Mouse (Mus musculus) intestine, embryonic 14.5 days (tissue): ENCODE results near the gene Tenm3. TPM values are rescaled to one million over a fixed set of nuclear protein-coding genes. Genes with fewer than 3 reads are reported as not detected.
A peak's percentile ranks its signal among the peaks of the same experiment; 100 is the strongest.

Source experiments
- ATAC-seq: fragments of 200-750 bp; cut with Nextera tagmentation; replicated peaks from 2 replicates; pipeline ENCODE4 v1.8.0; 2017; ENCODE audit warnings: low read depth, moderate number of reproducible peaks, moderate TSS enrichment, moderate library complexity; ENCODE audit not compliant: low FRiP score, low TSS enrichment
- DNase-seq: peaks from one replicate; pipeline ENCODE4 v3.0.0-alpha.2; 2018; ENCODE audit warnings: low spot score
- H3K27ac ChIP-seq: fragments of 300-500 bp; sonication (generic); 2 replicates; pipeline ENCODE4 v1.5.1; 2014; ENCODE audit warnings: low read depth, mild to moderate bottlenecking, control low read depth
- H3K27me3 ChIP-seq: fragments of 300-500 bp; sonication (generic); replicated peaks from 2 replicates; pipeline ENCODE4 v1.6.1; 2014; ENCODE audit warnings: low read length, control low read depth; ENCODE audit not compliant: control insufficient read depth, insufficient read depth
- H3K36me3 ChIP-seq: fragments of 300-500 bp; sonication (generic); 2 replicates; pipeline ENCODE4 v1.6.1; 2014; ENCODE audit warnings: low read length, control low read depth; ENCODE audit not compliant: control insufficient read depth, insufficient read depth
- H3K4me1 ChIP-seq: fragments of 300-500 bp; sonication (generic); replicated peaks from 2 replicates; pipeline ENCODE4 v1.6.1; 2014; ENCODE audit warnings: low read length, control low read depth, mixed read lengths; ENCODE audit not compliant: control insufficient read depth, insufficient read depth
- H3K4me2 ChIP-seq: fragments of 300-500 bp; sonication (generic); 2 replicates; pipeline ENCODE4 v1.6.1; 2014; ENCODE audit warnings: low read length
- H3K4me3 ChIP-seq: fragments of 300-500 bp; sonication (generic); 2 replicates; pipeline ENCODE4 v1.5.1; 2014; ENCODE audit warnings: low read depth, low read length, control low read depth, mixed read lengths
- H3K9ac ChIP-seq: fragments of 300-500 bp; sonication (generic); 2 replicates; pipeline ENCODE4 v1.6.1; 2014; ENCODE audit warnings: mild to moderate bottlenecking, low read length
- H3K9me3 ChIP-seq: fragments of 300-500 bp; sonication (generic); 2 replicates; pipeline ENCODE4 v1.6.1; 2016; ENCODE audit warnings: low read length, control low read depth; ENCODE audit not compliant: control insufficient read depth
- WGBS: fragments of 180-500 bp; shearing (Covaris S2); extraction: QIAGEN DNeasy Blood & Tissue Kit; methylation state at CpG from one replicate; pipeline ENCODE4 v1.1.7; 2014; 5-methylcytosine and 5-hydroxymethylcytosine counted together
- polyA plus RNA-seq: library from polyadenylated mRNA; unstranded; fragments of >200 nt; fragmentation: Nextera tagmentation; extraction: Ambion mirVana; gene quantifications from 2 replicates; pipeline ENCODE4 v1.2.1, GENCODE M21; 2014

Gene Tenm3
- polyA plus RNA-seq, 1 experiment from 2014 or later, result 32.1 TPM

DNA sequence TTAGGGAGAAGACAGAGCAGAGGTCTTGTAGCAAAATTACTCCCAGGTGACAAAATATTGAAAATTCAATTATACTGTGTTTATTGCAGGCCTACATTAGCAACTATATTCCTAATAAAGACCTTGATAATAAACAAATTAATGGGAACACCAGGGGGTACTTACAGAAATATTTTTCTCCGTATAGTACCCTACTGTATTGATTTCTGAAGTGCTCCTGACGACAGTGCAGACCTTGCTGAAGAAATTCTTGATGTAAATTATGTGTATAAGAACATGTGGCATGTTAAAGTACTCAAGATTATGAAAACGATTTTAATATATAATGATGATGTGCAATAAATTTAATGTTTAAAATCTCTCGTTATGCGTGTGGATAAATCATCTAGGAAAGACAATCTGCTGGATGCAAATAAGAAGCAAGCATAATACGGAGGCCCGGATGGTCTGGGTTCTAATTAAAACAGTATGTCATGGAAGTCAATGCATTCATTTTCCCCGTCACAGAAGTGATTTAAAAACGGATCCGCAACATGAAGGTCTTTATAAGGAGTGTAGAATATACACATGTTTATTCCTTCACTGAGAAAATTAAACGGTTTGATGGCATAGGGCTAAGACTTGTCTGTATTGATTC is 221.1 kb downstream of the Tenm3 start:
- ATAC-seq (no peak), DNase-seq (no peak)
- Histone ChIP-seq H3K27ac (no peak overlapping the region), H3K4me2 (no peak overlapping the region), H3K9ac (no peak overlapping the region), H3K9me3 (no peaks in the 10 kb centered on the region), H3K4me1 (no peaks in the 10 kb centered on the region), H3K36me3 (no peaks in the 10 kb centered on the region), H3K4me3 (no peak overlapping the region), H3K27me3 (no peaks in the 10 kb centered on the region)
- WGBS, result 89% methylated on average over 11 of the region's 11 CpGs

DNA sequence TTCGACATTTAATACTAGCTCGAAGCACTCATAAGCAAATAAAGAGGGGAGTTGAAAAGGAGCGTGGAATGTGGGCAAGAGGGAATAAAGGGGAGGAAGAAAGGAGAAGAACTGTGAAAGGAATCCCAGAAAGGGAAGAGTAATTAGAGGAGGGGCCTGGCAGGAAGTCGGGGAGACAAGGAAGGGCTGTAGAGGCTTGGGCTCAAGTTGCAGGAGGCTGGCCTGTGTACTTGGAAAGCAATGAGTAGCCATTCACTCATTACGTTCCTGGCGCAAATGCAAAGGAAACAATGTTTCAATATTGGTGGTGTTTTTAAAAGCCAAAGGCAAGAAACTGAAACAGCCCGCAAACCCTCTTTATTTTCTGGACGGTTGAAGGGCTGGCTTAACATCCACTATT is 228.7 kb downstream of the Tenm3 start:
- Histone ChIP-seq H3K27me3 (no peaks in the 10 kb centered on the region), H3K9ac (no peak overlapping the region), H3K4me3 (no peak overlapping the region), H3K9me3 (no peaks in the 10 kb centered on the region), H3K4me2 (no peak overlapping the region), H3K4me1 (0 out of 2 replicates have a peak, but pooled peaks cover 4% of the 10 kb centered on the region), H3K27ac (no peak overlapping the region), H3K36me3 (no peaks in the 10 kb centered on the region)
- 44% methylated on average over 8 of the region's 8 CpGs for WGBS
- no peak for ATAC-seq
- DNase-seq, result no peak

- 74% methylated on average over 10 of the region's 10 CpGs for WGBS
These were observed 231.7 kb downstream of the Tenm3 start for GRCm38 (mm10) chr8:48611934-48612512.

DNA sequence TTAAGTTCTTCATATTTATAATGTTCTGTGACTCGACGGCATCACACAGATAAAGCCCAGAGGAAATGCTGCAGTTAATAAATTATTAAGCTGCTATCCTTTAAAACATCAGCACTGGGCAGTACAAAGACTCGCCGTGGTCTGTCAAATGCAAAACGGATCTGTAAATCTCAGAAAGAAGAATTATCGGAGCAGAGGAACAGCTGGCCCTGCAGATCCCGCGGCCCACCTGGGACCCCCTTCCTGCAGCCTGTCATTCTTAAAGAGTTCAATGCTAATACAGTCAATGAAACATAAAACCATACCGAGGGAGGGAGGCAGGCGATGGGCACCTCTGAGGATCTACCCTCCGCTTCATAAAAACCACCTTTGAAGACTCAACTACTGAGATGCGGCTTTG is 232.6 kb downstream of the Tenm3 start:
- H3K4me1 ChIP-seq, result 0 out of 2 replicates have a peak, but pooled peaks cover 4% of the 10 kb centered on the region
- H3K9ac ChIP-seq, result no peak overlapping the region
- 47% methylated on average over 12 of the region's 12 CpGs for WGBS
- no peaks in the 10 kb centered on the region for H3K27me3 ChIP-seq
- no peaks in the 10 kb centered on the region for H3K36me3 ChIP-seq
- no peak for ATAC-seq
- no peak for DNase-seq
- H3K4me3 ChIP-seq, result no peak overlapping the region
- no peak overlapping the region for H3K4me2 ChIP-seq
- H3K27ac ChIP-seq, result no peak overlapping the region
- H3K9me3 ChIP-seq, result no peaks in the 10 kb centered on the region

More at GRCm38 (mm10) chr8:48611934-48612512, 231.7 kb downstream of the Tenm3 start:
- Histone ChIP-seq H3K9ac (no peak overlapping the region), H3K4me1 (0 out of 2 replicates have a peak, but pooled peaks cover 4% of the 10 kb centered on the region), H3K9me3 (no peaks in the 10 kb centered on the region), H3K27me3 (no peaks in the 10 kb centered on the region), H3K4me3 (no peak overlapping the region), H3K36me3 (no peaks in the 10 kb centered on the region), H3K27ac (no peak overlapping the region), H3K4me2 (no peak overlapping the region)
- ATAC-seq (no peak), DNase-seq (no peak)

DNA sequence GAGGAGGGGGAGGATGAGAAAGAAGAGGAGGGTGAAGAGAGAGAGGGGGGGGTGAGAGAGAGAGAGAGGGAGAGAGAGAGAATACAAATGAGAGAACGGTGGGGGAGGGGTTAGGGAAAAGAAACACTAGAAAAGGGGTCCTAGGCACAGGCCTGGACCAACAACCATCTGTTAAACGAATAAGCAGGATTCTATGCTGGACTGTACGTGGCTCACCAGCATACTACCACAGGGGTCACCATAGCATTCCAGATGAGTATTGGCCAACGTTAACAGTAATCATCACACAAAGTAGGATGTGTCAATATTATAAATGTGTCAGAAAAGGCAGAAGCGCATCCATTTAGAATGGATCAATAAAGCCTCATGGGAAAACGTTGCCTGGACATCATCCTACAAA is 233.4 kb downstream of the Tenm3 start:
- Histone ChIP-seq H3K4me2 (no peak overlapping the region), H3K27me3 (no peaks in the 10 kb centered on the region), H3K4me3 (no peak overlapping the region), H3K4me1 (0 out of 2 replicates have a peak, but pooled peaks cover 4% of the 10 kb centered on the region), H3K9ac (no peak overlapping the region), H3K9me3 (no peaks in the 10 kb centered on the region), H3K27ac (no peak overlapping the region), H3K36me3 (no peaks in the 10 kb centered on the region)
- WGBS, result 69% methylated on average over 6 of the region's 6 CpGs
- no peak for ATAC-seq
- no peak for DNase-seq

DNA sequence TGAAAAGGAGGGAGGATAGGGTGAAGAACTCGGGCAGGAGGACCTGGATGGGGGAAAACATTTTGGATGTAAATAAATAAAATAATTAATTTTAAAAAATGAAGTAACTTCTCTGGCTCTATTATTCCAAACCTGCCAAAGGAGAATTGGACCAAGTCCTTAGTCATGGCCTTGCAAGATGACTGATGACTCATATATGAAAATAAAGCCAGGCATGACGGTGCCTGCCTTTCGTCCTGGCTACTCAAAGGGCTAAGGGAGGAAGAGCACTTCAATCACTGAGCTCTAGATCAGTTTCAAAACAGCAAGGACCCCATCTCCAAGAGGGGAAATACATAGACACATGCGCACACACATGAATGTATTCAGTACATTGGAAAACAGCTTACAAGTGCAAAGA is 234.1 kb downstream of the Tenm3 start:
- Histone ChIP-seq H3K27me3 (no peaks in the 10 kb centered on the region), H3K27ac (no peak overlapping the region), H3K4me2 (no peak overlapping the region), H3K36me3 (no peaks in the 10 kb centered on the region), H3K9me3 (no peaks in the 10 kb centered on the region), H3K9ac (no peak overlapping the region), H3K4me1 (peaks cover 2% of the 10 kb centered on the region; the same call in 1 of the 2 replicates), H3K4me3 (no peak overlapping the region)
- no peak for DNase-seq
- 81% methylated on average over 4 of the region's 4 CpGs for WGBS
- ATAC-seq, result no peak

DNA sequence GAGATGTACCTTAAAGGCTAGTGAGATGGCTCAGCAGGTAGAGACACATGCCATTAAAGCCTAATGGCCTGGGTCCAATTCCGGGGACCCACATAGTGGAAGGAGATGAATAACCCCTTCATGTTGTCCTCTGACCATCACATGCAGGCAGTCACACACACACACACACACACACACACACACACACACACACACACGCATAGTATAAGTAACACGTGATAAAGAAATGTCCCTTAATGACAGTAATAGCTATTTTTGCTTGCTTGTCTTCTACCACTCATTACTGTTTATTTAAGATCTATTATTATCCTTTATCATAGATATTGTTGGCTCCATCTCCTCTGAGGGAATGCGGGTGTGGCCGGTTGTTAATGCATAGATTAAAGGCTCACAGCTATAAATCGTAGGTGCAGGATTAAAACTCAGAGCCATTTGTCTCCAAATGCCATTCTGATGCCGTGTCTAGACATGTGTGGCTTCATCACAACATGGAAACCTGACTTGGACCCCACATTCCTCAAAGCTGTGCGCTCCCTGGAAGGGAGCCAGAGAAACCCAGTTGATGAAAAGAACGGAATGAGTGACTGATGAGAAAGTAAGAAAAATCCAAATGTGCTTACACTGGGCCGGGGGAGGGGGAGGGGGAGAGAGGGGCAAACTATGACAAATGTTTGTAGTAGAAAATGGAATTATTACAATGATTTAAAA is 239.4 kb downstream of the Tenm3 start:
- H3K36me3 ChIP-seq, result no peaks in the 10 kb centered on the region
- no peak for ATAC-seq
- no peaks in the 10 kb centered on the region for H3K27me3 ChIP-seq
- H3K9me3 ChIP-seq, result no peaks in the 10 kb centered on the region
- WGBS, result 60% methylated on average over 10 of the region's 10 CpGs
- no peak overlapping the region for H3K27ac ChIP-seq
- DNase-seq, result no peak
- H3K9ac ChIP-seq, result no peak overlapping the region
- peaks cover 7% of the 10 kb centered on the region; the same call in 1 of the 2 replicates for H3K4me1 ChIP-seq
- H3K4me3 ChIP-seq, result no peak overlapping the region
- no peak overlapping the region for H3K4me2 ChIP-seq

DNA sequence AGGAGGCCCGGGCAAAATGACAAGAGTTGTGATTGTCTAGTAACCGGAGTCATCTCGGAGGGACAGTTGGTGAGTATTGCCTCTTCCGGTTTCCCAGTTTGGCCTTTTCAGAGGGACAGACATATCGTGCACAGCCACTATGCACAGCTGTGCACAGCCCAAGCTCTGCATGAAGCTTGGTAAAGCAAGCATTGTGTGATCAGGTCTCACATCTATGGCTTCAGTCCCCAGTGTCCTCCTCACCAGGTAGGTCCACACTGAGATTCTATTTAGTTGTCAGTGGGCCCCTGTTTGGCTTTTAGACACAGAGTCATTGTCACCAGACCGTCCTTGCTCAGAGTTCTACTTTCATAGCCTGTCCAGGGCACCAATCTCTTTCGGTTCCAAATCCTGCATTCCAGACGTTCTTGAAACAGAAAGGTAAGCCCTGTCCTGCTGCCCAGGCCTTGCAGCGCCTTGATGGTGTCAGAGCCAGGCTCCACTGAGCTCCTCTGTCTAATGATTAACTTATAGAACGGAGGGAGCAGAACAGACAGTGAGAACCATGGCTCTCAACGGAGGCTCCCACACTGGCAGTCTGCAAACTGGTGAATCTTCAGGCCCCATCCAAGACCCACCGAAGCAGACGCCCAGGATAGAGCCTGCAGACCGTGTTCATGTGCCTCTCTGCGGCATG is 240.4 kb downstream of the Tenm3 start:
- Histone ChIP-seq H3K27ac (no peak overlapping the region), H3K9me3 (no peaks in the 10 kb centered on the region), H3K4me2 (no peak overlapping the region), H3K36me3 (no peaks in the 10 kb centered on the region), H3K4me1 (peaks cover 7% of the 10 kb centered on the region; the same call in 1 of the 2 replicates), H3K4me3 (no peak overlapping the region), H3K27me3 (no peaks in the 10 kb centered on the region), H3K9ac (no peak overlapping the region)
- no peak for DNase-seq
- ATAC-seq, result peak; percentile 72
- 77% methylated on average over 15 of the region's 15 CpGs for WGBS
